Mouse (Mus musculus) intestine, embryonic 14.5 days (tissue): ENCODE measurements around the gene Plac1. TPM values are rescaled to one million over a fixed set of nuclear protein-coding genes. Genes with fewer than 3 reads are reported as not detected.
A peak's percentile ranks its signal among the peaks of the same experiment; 100 is the strongest.
"Not testable (repeated sequence)": the region's sequence is repeated elsewhere in the genome, so short reads cannot be mapped to it uniquely, and the experiment has no call there.

Source experiments
- ATAC-seq: fragments of 200-750 bp; cut with Nextera tagmentation; replicated peaks from 2 replicates; pipeline ENCODE4 v1.8.0; 2017; ENCODE audit warnings: low read depth, moderate number of reproducible peaks, moderate TSS enrichment, moderate library complexity; ENCODE audit not compliant: low FRiP score, low TSS enrichment
- DNase-seq: peaks from one replicate; pipeline ENCODE4 v3.0.0-alpha.2; 2018; ENCODE audit warnings: low spot score
- H3K27ac ChIP-seq: fragments of 300-500 bp; sonication (generic); 2 replicates; pipeline ENCODE4 v1.5.1; 2014; ENCODE audit warnings: low read depth, mild to moderate bottlenecking, control low read depth
- H3K27me3 ChIP-seq: fragments of 300-500 bp; sonication (generic); replicated peaks from 2 replicates; pipeline ENCODE4 v1.6.1; 2014; ENCODE audit warnings: low read length, control low read depth; ENCODE audit not compliant: control insufficient read depth, insufficient read depth
- H3K36me3 ChIP-seq: fragments of 300-500 bp; sonication (generic); 2 replicates; pipeline ENCODE4 v1.6.1; 2014; ENCODE audit warnings: low read length, control low read depth; ENCODE audit not compliant: control insufficient read depth, insufficient read depth
- H3K4me1 ChIP-seq: fragments of 300-500 bp; sonication (generic); replicated peaks from 2 replicates; pipeline ENCODE4 v1.6.1; 2014; ENCODE audit warnings: low read length, control low read depth, mixed read lengths; ENCODE audit not compliant: control insufficient read depth, insufficient read depth
- H3K4me2 ChIP-seq: fragments of 300-500 bp; sonication (generic); 2 replicates; pipeline ENCODE4 v1.6.1; 2014; ENCODE audit warnings: low read length
- H3K4me3 ChIP-seq: fragments of 300-500 bp; sonication (generic); 2 replicates; pipeline ENCODE4 v1.5.1; 2014; ENCODE audit warnings: low read depth, low read length, control low read depth, mixed read lengths
- H3K9ac ChIP-seq: fragments of 300-500 bp; sonication (generic); 2 replicates; pipeline ENCODE4 v1.6.1; 2014; ENCODE audit warnings: mild to moderate bottlenecking, low read length
- H3K9me3 ChIP-seq: fragments of 300-500 bp; sonication (generic); 2 replicates; pipeline ENCODE4 v1.6.1; 2016; ENCODE audit warnings: low read length, control low read depth; ENCODE audit not compliant: control insufficient read depth
- WGBS: fragments of 180-500 bp; shearing (Covaris S2); extraction: QIAGEN DNeasy Blood & Tissue Kit; methylation state at CpG from one replicate; pipeline ENCODE4 v1.1.7; 2014; 5-methylcytosine and 5-hydroxymethylcytosine counted together
- polyA plus RNA-seq: library from polyadenylated mRNA; unstranded; fragments of >200 nt; fragmentation: Nextera tagmentation; extraction: Ambion mirVana; gene quantifications from 2 replicates; pipeline ENCODE4 v1.2.1, GENCODE M21; 2014

Plac1 gene
- polyA plus RNA-seq = 5.1 and 6.5 TPM in 2 replicates

GRCm38 (mm10) chrX:53240011-53240410, at the start of gene Plac1:
TSS of gene Plac1 (minus strand) at chrX:53240111.
- H3K27ac ChIP-seq = no peak within 1 kb of the TSS
- DNase-seq (no peak), ATAC-seq (no peak)
- no peaks in the 10 kb centered on the region for H3K9me3 ChIP-seq
- no peak within 1 kb of the TSS for H3K4me3 ChIP-seq
- no peak within 1 kb of the TSS for H3K9ac ChIP-seq
- WGBS = 60% methylated on average over 4 of the region's 4 CpGs
- no peaks in the 10 kb centered on the region for H3K4me1 ChIP-seq
- no peaks in the 10 kb centered on the region for H3K27me3 ChIP-seq
- no peak within 1 kb of the TSS for H3K4me2 ChIP-seq
- H3K36me3 ChIP-seq = no peaks in the 10 kb centered on the region

DNA sequence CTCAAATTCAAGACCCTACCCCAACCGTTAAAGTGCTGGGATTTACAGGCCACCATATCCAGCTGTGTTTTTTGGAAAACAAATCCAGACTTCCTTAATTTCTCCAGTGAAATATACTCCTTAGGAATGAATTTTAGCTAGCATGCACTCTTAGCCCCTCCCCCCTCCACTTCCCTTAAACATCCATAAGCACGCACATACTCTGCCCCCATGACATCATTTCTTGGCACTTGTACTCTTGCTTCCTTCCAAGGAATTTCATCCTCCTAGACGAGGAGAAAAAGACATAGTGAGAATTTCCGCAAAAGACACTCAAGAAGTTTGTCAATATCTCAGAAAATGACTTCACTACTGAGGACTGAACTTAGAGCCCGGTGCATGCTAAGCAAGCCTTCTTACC, 48.0 kb upstream of the Plac1 start:
- no peak overlapping the region for H3K4me3 ChIP-seq
- H3K4me1 ChIP-seq = no peaks in the 10 kb centered on the region
- H3K36me3 ChIP-seq = no peaks in the 10 kb centered on the region
- H3K27me3 ChIP-seq = no peaks in the 10 kb centered on the region
- no peaks in the 10 kb centered on the region for H3K9me3 ChIP-seq
- no peak overlapping the region for H3K27ac ChIP-seq
- DNase-seq = no peak
- no peak overlapping the region for H3K4me2 ChIP-seq
- H3K9ac ChIP-seq = no peak overlapping the region
- ATAC-seq = no peak
- WGBS = 58% methylated on average over 5 of the region's 5 CpGs

DNA sequence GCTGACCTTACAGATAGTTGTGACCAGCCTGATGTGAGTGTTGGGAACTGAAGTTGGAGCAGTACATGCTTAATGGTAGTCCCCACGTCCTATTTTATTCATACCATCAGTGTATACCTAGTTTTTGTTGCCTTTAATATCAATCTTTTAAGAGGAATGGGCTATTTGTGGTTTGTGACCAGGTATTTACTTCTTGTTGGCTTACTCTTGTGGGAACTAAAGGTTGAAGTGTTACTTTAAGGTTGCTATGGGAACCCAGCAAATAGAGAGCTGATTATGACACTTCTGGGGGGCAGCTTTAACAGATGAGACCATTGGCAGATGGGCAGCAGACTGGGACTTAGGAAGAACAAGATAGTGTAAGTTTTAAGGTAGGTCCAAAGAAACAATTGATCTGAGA, 33.2 kb upstream of the Plac1 start, which contains the start of gene Fam122c:
Gene Fam122c (plus strand): TSS at position 301 of the 400 bp plus-strand sequence.
- DNase-seq (no peak), ATAC-seq (no peak)
- no peak within 1 kb of the TSS for H3K9ac ChIP-seq
- no peaks in the 10 kb centered on the region for H3K9me3 ChIP-seq
- no peak within 1 kb of the TSS for H3K4me2 ChIP-seq
- no peaks in the 10 kb centered on the region for H3K36me3 ChIP-seq
- WGBS = 38% methylated on average over 1 of the region's 1 CpGs
- no peak within 1 kb of the TSS for H3K27ac ChIP-seq
- H3K27me3 ChIP-seq = no peaks in the 10 kb centered on the region
- H3K4me1 ChIP-seq = 0 out of 2 replicates have a peak, but pooled peaks cover 3% of the 10 kb centered on the region
- H3K4me3 ChIP-seq = no peak within 1 kb of the TSS

GRCm38 (mm10) chrX:53271628-53272027, 31.7 kb upstream of the Plac1 start:
- H3K27me3 ChIP-seq, H3K4me3 ChIP-seq, H3K9me3 ChIP-seq, H3K27ac ChIP-seq, H3K36me3 ChIP-seq, H3K4me2 ChIP-seq, H3K4me1 ChIP-seq, DNase-seq, H3K9ac ChIP-seq, ATAC-seq: not testable (repeated sequence)
- WGBS = 75% methylated on average over 3 of the region's 3 CpGs

DNA sequence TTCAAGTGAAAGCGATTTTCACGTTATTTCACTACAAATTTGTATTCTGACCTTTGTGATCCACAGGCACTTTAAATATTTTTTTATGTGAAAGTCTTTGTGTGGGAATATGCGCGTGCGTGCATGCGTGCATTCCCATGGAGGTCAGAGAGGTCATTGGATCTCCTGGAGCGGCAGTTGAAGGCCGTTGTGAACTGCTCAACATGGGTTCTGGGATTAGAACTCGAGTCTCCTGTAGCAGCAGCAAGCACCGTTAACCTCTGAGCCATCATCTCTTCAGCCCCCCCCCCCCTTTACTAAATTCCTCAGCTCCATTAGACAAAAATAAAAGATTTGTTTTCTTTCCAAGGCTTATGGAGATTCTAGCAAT, 30.1 kb upstream of the Plac1 start:
- no peaks in the 10 kb centered on the region for H3K27me3 ChIP-seq
- no peaks in the 10 kb centered on the region for H3K9me3 ChIP-seq
- peak overlapping the region; percentile 48 for H3K4me2 ChIP-seq
- 0 out of 2 replicates have a peak, but pooled peaks cover 3% of the 10 kb centered on the region for H3K4me1 ChIP-seq
- WGBS = 17% methylated on average over 10 of the region's 10 CpGs
- peak overlapping the region; percentile 56 for H3K4me3 ChIP-seq
- no peak overlapping the region for H3K27ac ChIP-seq
- H3K9ac ChIP-seq = no peak overlapping the region
- no peaks in the 10 kb centered on the region for H3K36me3 ChIP-seq
- ATAC-seq (no peak), DNase-seq (no peak)

DNA sequence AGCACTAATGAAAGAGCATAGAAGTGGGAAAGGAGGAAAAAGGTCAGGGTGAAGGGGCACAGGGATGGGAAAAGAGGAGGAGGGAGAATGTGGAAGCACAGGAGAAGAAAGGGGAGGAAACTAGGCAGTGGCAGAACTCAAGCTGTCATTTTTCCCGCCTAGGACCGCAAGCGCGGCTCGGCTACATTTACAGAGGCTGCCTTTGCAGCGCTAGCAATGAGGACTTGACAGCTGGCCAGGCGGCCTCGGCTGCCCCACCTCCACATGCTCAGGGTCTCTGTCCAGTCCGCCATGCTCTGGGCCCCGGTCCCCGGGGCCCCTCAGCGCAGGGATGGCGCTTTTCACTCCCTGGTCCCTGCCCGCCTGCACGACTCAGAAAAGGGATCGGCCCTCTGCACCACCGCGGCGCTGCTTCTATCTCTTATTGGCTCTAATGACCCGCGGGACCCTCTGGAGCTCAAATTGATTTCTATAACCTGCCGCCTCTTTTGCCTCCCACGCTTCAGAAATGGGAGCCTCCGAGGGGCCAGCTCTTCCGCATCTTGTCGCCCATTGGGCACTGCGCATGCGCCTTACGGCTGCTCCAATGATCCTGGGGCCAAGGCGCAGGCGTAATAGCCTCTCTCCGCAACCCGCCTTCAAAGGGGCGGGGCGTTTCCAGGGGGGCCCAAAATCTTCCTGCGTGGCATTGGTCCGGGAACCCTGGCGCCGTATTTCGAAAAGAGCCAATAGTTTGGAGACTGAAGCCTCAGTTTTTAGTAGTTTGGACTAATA, 29.6 kb upstream of the Plac1 start, which contains the start of gene Fam122b:
Gene Fam122b (minus strand): TSS at position 517 of the 774 bp plus-strand sequence.
- Histone ChIP-seq H3K27me3 (no peaks in the 10 kb centered on the region), H3K4me3 (peak within 1 kb of the TSS; percentile 56), H3K9ac (peak within 1 kb of the TSS; percentile 51), H3K4me2 (peak within 1 kb of the TSS; percentile 60), H3K27ac (peak within 1 kb of the TSS; percentile 74), H3K36me3 (no peaks in the 10 kb centered on the region), H3K4me1 (0 out of 2 replicates have a peak, but pooled peaks cover 3% of the 10 kb centered on the region), H3K9me3 (no peaks in the 10 kb centered on the region)
- DNase-seq = peak; percentile 87
- ATAC-seq = peak; percentile 81
- 12% methylated on average over 34 of the region's 40 CpGs for WGBS

- 20% methylated on average over 10 of the region's 10 CpGs for WGBS
- peak; percentile 89 for ATAC-seq
- 0 out of 2 replicates have a peak, but pooled peaks cover 3% of the 10 kb centered on the region for H3K4me1 ChIP-seq
- no peaks in the 10 kb centered on the region for H3K9me3 ChIP-seq
- no peaks in the 10 kb centered on the region for H3K36me3 ChIP-seq
- no peaks in the 10 kb centered on the region for H3K27me3 ChIP-seq
- DNase-seq = peak; percentile 71
- H3K4me3 ChIP-seq = peak overlapping the region; percentile 56
- peak overlapping the region; percentile 74; the same call in 1 of the 2 replicates for H3K27ac ChIP-seq
- H3K4me2 ChIP-seq = peak overlapping the region; percentile 60
- peak overlapping the region; percentile 16; the same call in 1 of the 2 replicates for H3K9ac ChIP-seq
Measured at GRCm38 (mm10) chrX:53268856-53269255, 28.9 kb upstream of the Plac1 start.

DNA sequence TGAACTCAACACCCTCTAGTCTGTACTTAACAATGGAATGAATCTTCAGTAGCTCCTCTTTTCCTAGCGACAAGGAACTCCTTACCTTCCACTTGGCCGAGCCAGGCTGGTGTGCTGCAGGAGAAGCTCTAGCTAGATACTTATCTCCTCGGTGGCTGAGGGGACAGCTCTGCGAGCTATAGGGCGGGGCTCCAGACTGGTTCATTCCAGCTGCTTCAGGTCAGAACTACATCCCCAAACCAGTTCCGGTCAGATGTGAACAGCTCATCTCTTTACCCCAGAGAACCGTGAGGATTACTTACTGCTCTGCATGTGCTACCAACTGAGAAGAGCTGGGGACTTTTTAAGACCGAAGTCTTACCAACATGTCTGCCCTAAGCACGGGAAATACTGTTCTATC, 26.3 kb upstream of the Plac1 start:
- no peaks in the 10 kb centered on the region for H3K36me3 ChIP-seq
- 56% methylated on average over 9 of the region's 9 CpGs for WGBS
- 0 out of 2 replicates have a peak, but pooled peaks cover 3% of the 10 kb centered on the region for H3K4me1 ChIP-seq
- H3K27me3 ChIP-seq = no peaks in the 10 kb centered on the region
- H3K27ac ChIP-seq = no peak overlapping the region
- H3K9me3 ChIP-seq = no peaks in the 10 kb centered on the region
- no peak overlapping the region for H3K4me2 ChIP-seq
- H3K9ac ChIP-seq = no peak overlapping the region
- DNase-seq (no peak), ATAC-seq (no peak)
- H3K4me3 ChIP-seq = no peak overlapping the region
